Mouse (Mus musculus): Measurements from ENCODE around the gene Zfp747. TPM values are rescaled to one million over a fixed set of nuclear protein-coding genes. Genes with fewer than 3 reads are reported as not detected.
"Not testable (repeated sequence)": the region's sequence is repeated elsewhere in the genome, so short reads cannot be mapped to it uniquely, and the experiment has no call there.

Zfp747 gene
- polyA plus RNA-seq, 1 experiment, result 14.4 TPM

GRCm38 (mm10) chr7:127406002-127406987, 30.4 kb upstream of the Zfp747 start, which contains the start of gene Zfp764:
TSS of gene Zfp764 (minus strand) at chr7:127406822.
- WGBS, result under 1% methylated on average over 40 of the region's 40 CpGs
- H3K4me1 ChIP-seq (replicated peaks; ENCODE audit: control insufficient read depth, insufficient read depth, low read length); H3K27me3 ChIP-seq (ENCODE audit: control insufficient read depth, insufficient read depth, low read length); H3K36me3 ChIP-seq (ENCODE audit: control insufficient read depth, insufficient read depth, low read length): not testable (repeated sequence)
- Histone ChIP-seq H3K4me3 (ENCODE audit: control insufficient read depth, insufficient read depth, low read length) (peak within 1 kb of the TSS; percentile 85), H3K27ac (ENCODE audit: control insufficient read depth, insufficient read depth, low read length) (peak within 1 kb of the TSS; percentile 4; the same call in 1 of the 2 replicates)
- DNase-seq, result peak; percentile 87
- TF ChIP-seq CTCF (IDR thresholded peaks at IDR 0.05; ENCODE audit: borderline replicate concordance, control insufficient read depth, extremely low read depth, insufficient read depth, low read length, poor library complexity) (peak; percentile 33; the same call in 1 of the 2 replicates), POLR2A (IDR thresholded peaks at IDR 0.05; ENCODE audit: control insufficient read depth, extremely low read depth, insufficient read depth, low read length, poor library complexity) (peak; percentile 49; the same call in 1 of the 2 replicates)

- not testable (repeated sequence) for H3K27ac ChIP-seq (ENCODE audit: control insufficient read depth, insufficient read depth, low read length); H3K4me3 ChIP-seq (ENCODE audit: control insufficient read depth, insufficient read depth, low read length); DNase-seq; H3K4me1 ChIP-seq (replicated peaks; ENCODE audit: control insufficient read depth, insufficient read depth, low read length); H3K36me3 ChIP-seq (ENCODE audit: control insufficient read depth, insufficient read depth, low read length); H3K27me3 ChIP-seq (ENCODE audit: control insufficient read depth, insufficient read depth, low read length)
- WGBS, result 94% methylated on average over 6 of the region's 6 CpGs
These were observed 28.3 kb upstream of the Zfp747 start for GRCm38 (mm10) chr7:127404101-127404500.

GRCm38 (mm10) chr7:127402980-127403379, 27.1 kb upstream of the Zfp747 start:
- WGBS, result 72% methylated on average over 2 of the region's 2 CpGs
- Histone ChIP-seq H3K27ac (ENCODE audit: control insufficient read depth, insufficient read depth, low read length) (no peak overlapping the region), H3K36me3 (ENCODE audit: control insufficient read depth, insufficient read depth, low read length) (no peaks in the 10 kb centered on the region), H3K4me1 (replicated peaks; ENCODE audit: control insufficient read depth, insufficient read depth, low read length) (peaks cover 2% of the 10 kb centered on the region; the same call in 1 of the 2 replicates), H3K27me3 (ENCODE audit: control insufficient read depth, insufficient read depth, low read length) (no peaks in the 10 kb centered on the region), H3K4me3 (ENCODE audit: control insufficient read depth, insufficient read depth, low read length) (no peak overlapping the region)
- no peak for TF ChIP-seq POLR2A (IDR thresholded peaks at IDR 0.05; ENCODE audit: control insufficient read depth, extremely low read depth, insufficient read depth, low read length, poor library complexity)
- TF ChIP-seq CTCF (IDR thresholded peaks at IDR 0.05; ENCODE audit: borderline replicate concordance, control insufficient read depth, extremely low read depth, insufficient read depth, low read length, poor library complexity), result no peak
- DNase-seq, result no peak

- H3K27me3 ChIP-seq (ENCODE audit: control insufficient read depth, insufficient read depth, low read length), result no peaks in the 10 kb centered on the region
- TF ChIP-seq CTCF (IDR thresholded peaks at IDR 0.05; ENCODE audit: borderline replicate concordance, control insufficient read depth, extremely low read depth, insufficient read depth, low read length, poor library complexity) (no peak), POLR2A (IDR thresholded peaks at IDR 0.05; ENCODE audit: control insufficient read depth, extremely low read depth, insufficient read depth, low read length, poor library complexity) (no peak)
- no peaks in the 10 kb centered on the region for H3K36me3 ChIP-seq (ENCODE audit: control insufficient read depth, insufficient read depth, low read length)
- WGBS, result 78% methylated on average over 3 of the region's 3 CpGs
- no peak overlapping the region for H3K4me3 ChIP-seq (ENCODE audit: control insufficient read depth, insufficient read depth, low read length)
- H3K27ac ChIP-seq (ENCODE audit: control insufficient read depth, insufficient read depth, low read length), result no peak overlapping the region
- H3K4me1 ChIP-seq (replicated peaks; ENCODE audit: control insufficient read depth, insufficient read depth, low read length), result no peaks in the 10 kb centered on the region
- DNase-seq, result no peak
These were observed 24.5 kb upstream of the Zfp747 start for GRCm38 (mm10) chr7:127400355-127400754.

- 3% methylated on average over 7 of the region's 7 CpGs for WGBS
- Histone ChIP-seq H3K27me3 (ENCODE audit: control insufficient read depth, insufficient read depth, low read length) (no peaks in the 10 kb centered on the region), H3K4me1 (replicated peaks; ENCODE audit: control insufficient read depth, insufficient read depth, low read length) (peaks cover 11% of the 10 kb centered on the region), H3K4me3 (ENCODE audit: control insufficient read depth, insufficient read depth, low read length) (peak overlapping the region; percentile 90), H3K27ac (ENCODE audit: control insufficient read depth, insufficient read depth, low read length) (peak overlapping the region; percentile 63), H3K36me3 (ENCODE audit: control insufficient read depth, insufficient read depth, low read length) (no peaks in the 10 kb centered on the region)
- DNase-seq, result no peak
- TF ChIP-seq CTCF (IDR thresholded peaks at IDR 0.05; ENCODE audit: borderline replicate concordance, control insufficient read depth, extremely low read depth, insufficient read depth, low read length, poor library complexity) (no peak), POLR2A (IDR thresholded peaks at IDR 0.05; ENCODE audit: control insufficient read depth, extremely low read depth, insufficient read depth, low read length, poor library complexity) (no peak)
These were observed 18.1 kb upstream of the Zfp747 start for GRCm38 (mm10) chr7:127393944-127394333.

- H3K27me3 ChIP-seq (ENCODE audit: control insufficient read depth, insufficient read depth, low read length), result no peaks in the 10 kb centered on the region
- no peaks in the 10 kb centered on the region for H3K36me3 ChIP-seq (ENCODE audit: control insufficient read depth, insufficient read depth, low read length)
- peak within 1 kb of the TSS; percentile 65 for H3K27ac ChIP-seq (ENCODE audit: control insufficient read depth, insufficient read depth, low read length)
- peak within 1 kb of the TSS; percentile 90 for H3K4me3 ChIP-seq (ENCODE audit: control insufficient read depth, insufficient read depth, low read length)
- H3K4me1 ChIP-seq (replicated peaks; ENCODE audit: control insufficient read depth, insufficient read depth, low read length), result peaks cover 11% of the 10 kb centered on the region
- peak; percentile 93 for DNase-seq
- TF ChIP-seq POLR2A (IDR thresholded peaks at IDR 0.05; ENCODE audit: control insufficient read depth, extremely low read depth, insufficient read depth, low read length, poor library complexity), result no peak; the same call in 1 of the 2 replicates
- 0 out of 2 replicates have a peak, but pooled peaks have one; percentile 16 for TF ChIP-seq CTCF (IDR thresholded peaks at IDR 0.05; ENCODE audit: borderline replicate concordance, control insufficient read depth, extremely low read depth, insufficient read depth, low read length, poor library complexity)
- under 1% methylated on average over 45 of the region's 45 CpGs for WGBS
These were observed 17.5 kb upstream of the Zfp747 start, which contains the start of gene E430018J23Rik for GRCm38 (mm10) chr7:127393157-127393943. TSS of gene E430018J23Rik (minus strand) at chr7:127393629.
